Mouse (Mus musculus) bone marrow, adult 2 months (tissue): ENCODE measurements around the gene Mxd1.

Experiments
- CTCF ChIP-seq: fragments of 200-500 bp; IDR thresholded peaks from 2 replicates; pipeline ENCODE4 v1.5.1; 2011; ENCODE audit warnings: low read length, control low read depth; ENCODE audit not compliant: control insufficient read depth, insufficient read depth
- POLR2A ChIP-seq: fragments of 200-500 bp; IDR thresholded peaks from 2 replicates; pipeline ENCODE4 v1.6.1; 2011; ENCODE audit warnings: low read depth, mild to moderate bottlenecking, control low read depth, low read length, borderline replicate concordance; ENCODE audit not compliant: control insufficient read depth

- no peak for TF ChIP-seq CTCF
- TF ChIP-seq POLR2A = 0 out of 2 replicates have a peak, but pooled peaks have one; percentile 24
Observed at GRCm38 (mm10) chr6:86599951-86600414, 69.0 kb downstream of the Mxd1 start.
